Mouse (Mus musculus): ENCODE results near the gene Mrps10. TPM values are rescaled to one million over a fixed set of nuclear protein-coding genes. Genes with fewer than 3 reads are reported as not detected.

Gene Mrps10
- polyA plus RNA-seq, 1 experiment from 2014 or later: 67.4 TPM

GRCm38 (mm10) chr17:47371451-47371850, 2.8 kb downstream of the Mrps10 start:
- WGBS: 8% methylated on average over 4 of the region's 4 CpGs
- H3K27ac ChIP-seq (ENCODE audit: low read length): no peak overlapping the region
- H3K4me3 ChIP-seq (ENCODE audit: low read length): no peak overlapping the region
- ATAC-seq (replicated peaks; ENCODE audit: extremely low read depth, insufficient read depth, low FRiP score): 0 out of 2 replicates have a peak, but pooled peaks have one; percentile 59
- H3K9me3 ChIP-seq (replicated peaks; ENCODE audit: control insufficient read depth, low read length): no peaks in the 10 kb centered on the region
- H3K27me3 ChIP-seq (ENCODE audit: control insufficient read depth, insufficient read depth, low read length): no peaks in the 10 kb centered on the region; the same call in 1 of the 2 replicates
- peaks cover 11% of the 10 kb centered on the region for H3K4me1 ChIP-seq (ENCODE audit: control insufficient read depth, insufficient read depth, low read length)
- no peak overlapping the region for H3K4me2 ChIP-seq (ENCODE audit: low read depth, low read length)
- H3K36me3 ChIP-seq (ENCODE audit: control insufficient read depth, insufficient read depth): peaks cover 35% of the 10 kb centered on the region
- no peak overlapping the region for H3K9ac ChIP-seq (ENCODE audit: low read length)

- Histone ChIP-seq H3K36me3 (ENCODE audit: control insufficient read depth, insufficient read depth) (peaks cover 47% of the 10 kb centered on the region), H3K4me3 (ENCODE audit: low read length) (no peak overlapping the region), H3K4me2 (ENCODE audit: low read depth, low read length) (no peak overlapping the region), H3K27ac (ENCODE audit: low read length) (no peak overlapping the region), H3K9ac (ENCODE audit: low read length) (no peak overlapping the region), H3K9me3 (replicated peaks; ENCODE audit: control insufficient read depth, low read length) (no peaks in the 10 kb centered on the region), H3K4me1 (ENCODE audit: control insufficient read depth, insufficient read depth, low read length) (peaks cover 11% of the 10 kb centered on the region), H3K27me3 (ENCODE audit: control insufficient read depth, insufficient read depth, low read length) (no peaks in the 10 kb centered on the region)
- 81% methylated on average over 6 of the region's 6 CpGs for WGBS
- ATAC-seq (replicated peaks; ENCODE audit: extremely low read depth, insufficient read depth, low FRiP score): no peak
Measured at GRCm38 (mm10) chr17:47373991-47374390, 5.3 kb downstream of the Mrps10 start.

- H3K4me3 ChIP-seq (ENCODE audit: low read length): no peak overlapping the region
- H3K27me3 ChIP-seq (ENCODE audit: control insufficient read depth, insufficient read depth, low read length): no peaks in the 10 kb centered on the region
- WGBS: 85% methylated on average over 6 of the region's 6 CpGs
- peaks cover 62% of the 10 kb centered on the region for H3K36me3 ChIP-seq (ENCODE audit: control insufficient read depth, insufficient read depth)
- no peaks in the 10 kb centered on the region for H3K9me3 ChIP-seq (replicated peaks; ENCODE audit: control insufficient read depth, low read length)
- no peak for ATAC-seq (replicated peaks; ENCODE audit: extremely low read depth, insufficient read depth, low FRiP score)
- H3K4me1 ChIP-seq (ENCODE audit: control insufficient read depth, insufficient read depth, low read length): no peaks in the 10 kb centered on the region
- no peak overlapping the region for H3K4me2 ChIP-seq (ENCODE audit: low read depth, low read length)
- no peak overlapping the region for H3K27ac ChIP-seq (ENCODE audit: low read length)
- no peak overlapping the region for H3K9ac ChIP-seq (ENCODE audit: low read length)
Measured at GRCm38 (mm10) chr17:47376779-47377280, 8.1 kb downstream of the Mrps10 start.

- H3K4me2 ChIP-seq (ENCODE audit: low read depth, low read length): no peak overlapping the region
Measured at GRCm38 (mm10) chr17:47378133-47378532, 9.4 kb downstream of the Mrps10 start.

GRCm38 (mm10) chr17:47381917-47382316, 13.2 kb downstream of the Mrps10 start:
- 72% methylated on average over 11 of the region's 11 CpGs for WGBS
- Histone ChIP-seq H3K9me3 (replicated peaks; ENCODE audit: control insufficient read depth, low read length) (peaks cover 5% of the 10 kb centered on the region; the same call in 1 of the 2 replicates), H3K4me2 (ENCODE audit: low read depth, low read length) (no peak overlapping the region), H3K27me3 (ENCODE audit: control insufficient read depth, insufficient read depth, low read length) (no peaks in the 10 kb centered on the region), H3K27ac (ENCODE audit: low read length) (no peak overlapping the region), H3K36me3 (ENCODE audit: control insufficient read depth, insufficient read depth) (peaks cover 24% of the 10 kb centered on the region), H3K9ac (ENCODE audit: low read length) (no peak overlapping the region), H3K4me1 (ENCODE audit: control insufficient read depth, insufficient read depth, low read length) (no peaks in the 10 kb centered on the region), H3K4me3 (ENCODE audit: low read length) (no peak overlapping the region)
- no peak for ATAC-seq (replicated peaks; ENCODE audit: extremely low read depth, insufficient read depth, low FRiP score)

More at GRCm38 (mm10) chr17:47378133-47378532, 9.4 kb downstream of the Mrps10 start:
- no peaks in the 10 kb centered on the region for H3K27me3 ChIP-seq (ENCODE audit: control insufficient read depth, insufficient read depth, low read length)
- no peaks in the 10 kb centered on the region for H3K4me1 ChIP-seq (ENCODE audit: control insufficient read depth, insufficient read depth, low read length)
- peaks cover 59% of the 10 kb centered on the region for H3K36me3 ChIP-seq (ENCODE audit: control insufficient read depth, insufficient read depth)
- H3K9me3 ChIP-seq (replicated peaks; ENCODE audit: control insufficient read depth, low read length): no peaks in the 10 kb centered on the region
- ATAC-seq (replicated peaks; ENCODE audit: extremely low read depth, insufficient read depth, low FRiP score): no peak
- no peak overlapping the region for H3K4me3 ChIP-seq (ENCODE audit: low read length)
- 77% methylated on average over 15 of the region's 15 CpGs for WGBS
- H3K27ac ChIP-seq (ENCODE audit: low read length): no peak overlapping the region
- no peak overlapping the region for H3K9ac ChIP-seq (ENCODE audit: low read length)

- Histone ChIP-seq H3K27me3 (ENCODE audit: control insufficient read depth, insufficient read depth, low read length) (no peaks in the 10 kb centered on the region), H3K4me1 (ENCODE audit: control insufficient read depth, insufficient read depth, low read length) (no peaks in the 10 kb centered on the region), H3K4me3 (ENCODE audit: low read length) (no peak overlapping the region), H3K4me2 (ENCODE audit: low read depth, low read length) (no peak overlapping the region), H3K36me3 (ENCODE audit: control insufficient read depth, insufficient read depth) (peaks cover 22% of the 10 kb centered on the region), H3K9me3 (replicated peaks; ENCODE audit: control insufficient read depth, low read length) (peaks cover 5% of the 10 kb centered on the region; the same call in 1 of the 2 replicates), H3K9ac (ENCODE audit: low read length) (no peak overlapping the region), H3K27ac (ENCODE audit: low read length) (no peak overlapping the region)
- no peak for ATAC-seq (replicated peaks; ENCODE audit: extremely low read depth, insufficient read depth, low FRiP score)
- 88% methylated on average over 4 of the region's 4 CpGs for WGBS
Measured at GRCm38 (mm10) chr17:47383266-47383665, 14.6 kb downstream of the Mrps10 start.

- H3K4me3 ChIP-seq (ENCODE audit: low read length): no peak overlapping the region
- no peak overlapping the region for H3K27ac ChIP-seq (ENCODE audit: low read length)
- H3K9me3 ChIP-seq (replicated peaks; ENCODE audit: control insufficient read depth, low read length): peaks cover 5% of the 10 kb centered on the region; the same call in 1 of the 2 replicates
- peaks cover 16% of the 10 kb centered on the region for H3K36me3 ChIP-seq (ENCODE audit: control insufficient read depth, insufficient read depth)
- no peaks in the 10 kb centered on the region for H3K27me3 ChIP-seq (ENCODE audit: control insufficient read depth, insufficient read depth, low read length)
- WGBS: 90% methylated on average over 3 of the region's 3 CpGs
- no peak overlapping the region for H3K4me2 ChIP-seq (ENCODE audit: low read depth, low read length)
- H3K9ac ChIP-seq (ENCODE audit: low read length): no peak overlapping the region
- ATAC-seq (replicated peaks; ENCODE audit: extremely low read depth, insufficient read depth, low FRiP score): no peak
- H3K4me1 ChIP-seq (ENCODE audit: control insufficient read depth, insufficient read depth, low read length): no peaks in the 10 kb centered on the region
Measured at GRCm38 (mm10) chr17:47384064-47384463, 15.4 kb downstream of the Mrps10 start.

GRCm38 (mm10) chr17:47385145-47385544, 16.5 kb downstream of the Mrps10 start, which contains the start of gene Guca1b:
Guca1b (plus strand) TSS chr17:47385393.
- Histone ChIP-seq H3K36me3 (ENCODE audit: control insufficient read depth, insufficient read depth) (peaks cover 7% of the 10 kb centered on the region; the same call in 1 of the 2 replicates), H3K4me2 (ENCODE audit: low read depth, low read length) (no peak within 1 kb of the TSS), H3K9ac (ENCODE audit: low read length) (no peak within 1 kb of the TSS), H3K9me3 (replicated peaks; ENCODE audit: control insufficient read depth, low read length) (peaks cover 5% of the 10 kb centered on the region; the same call in 1 of the 2 replicates), H3K4me3 (ENCODE audit: low read length) (no peak within 1 kb of the TSS), H3K27ac (ENCODE audit: low read length) (no peak within 1 kb of the TSS), H3K27me3 (ENCODE audit: control insufficient read depth, insufficient read depth, low read length) (no peaks in the 10 kb centered on the region), H3K4me1 (ENCODE audit: control insufficient read depth, insufficient read depth, low read length) (no peaks in the 10 kb centered on the region)
- no peak for ATAC-seq (replicated peaks; ENCODE audit: extremely low read depth, insufficient read depth, low FRiP score)
- 45% methylated on average over 10 of the region's 10 CpGs for WGBS

- no peak for ATAC-seq (replicated peaks; ENCODE audit: extremely low read depth, insufficient read depth, low FRiP score)
- WGBS: 58% methylated on average over 4 of the region's 4 CpGs
Measured at GRCm38 (mm10) chr17:47386649-47387048, 18.0 kb downstream of the Mrps10 start.

More at GRCm38 (mm10) chr17:47386649-47387048, 18.0 kb downstream of the Mrps10 start:
- H3K27ac ChIP-seq (ENCODE audit: low read length): no peak overlapping the region
- 0 out of 2 replicates have a peak, but pooled peaks cover 3% of the 10 kb centered on the region for H3K36me3 ChIP-seq (ENCODE audit: control insufficient read depth, insufficient read depth)
- H3K4me1 ChIP-seq (ENCODE audit: control insufficient read depth, insufficient read depth, low read length): no peaks in the 10 kb centered on the region
- H3K4me3 ChIP-seq (ENCODE audit: low read length): no peak overlapping the region
- no peak overlapping the region for H3K4me2 ChIP-seq (ENCODE audit: low read depth, low read length)
- no peak overlapping the region for H3K9ac ChIP-seq (ENCODE audit: low read length)
- peaks cover 5% of the 10 kb centered on the region; the same call in 1 of the 2 replicates for H3K9me3 ChIP-seq (replicated peaks; ENCODE audit: control insufficient read depth, low read length)
- H3K27me3 ChIP-seq (ENCODE audit: control insufficient read depth, insufficient read depth, low read length): no peaks in the 10 kb centered on the region; the same call in 1 of the 2 replicates

Data from heart, embryonic 16.5 days (tissue).